Mouse (Mus musculus): ENCODE measurements around the gene Sarm1.

DNA sequence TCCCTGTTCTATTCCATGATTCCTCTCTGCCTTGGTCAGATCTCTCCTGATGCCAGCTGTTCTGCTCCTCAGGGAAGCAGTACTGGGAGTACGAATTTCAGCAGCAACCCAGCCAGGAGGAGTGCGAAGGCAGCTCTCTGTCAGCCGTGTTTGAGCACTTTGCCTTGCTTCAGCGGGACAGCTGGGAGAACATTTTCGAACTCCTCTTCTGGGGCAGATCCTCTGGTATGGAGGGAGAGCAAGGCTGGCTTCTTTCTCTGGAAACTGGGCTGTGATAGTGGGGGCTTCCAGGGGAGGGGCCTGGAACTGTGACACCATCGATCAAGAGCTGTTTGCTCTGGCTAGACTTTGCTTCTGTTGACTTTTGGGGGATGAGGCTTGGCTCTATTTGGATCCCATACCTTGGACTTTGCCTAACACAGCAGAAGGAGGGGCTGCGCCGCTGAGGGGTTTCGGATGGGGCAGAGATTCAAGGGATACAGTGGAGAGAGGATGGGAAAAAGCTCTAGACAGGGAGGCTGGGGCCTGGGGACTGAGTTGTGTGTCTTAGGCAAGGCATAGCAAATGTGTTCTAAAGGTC lies 3.2 kb upstream of the Sarm1 start:
- TF ChIP-seq CTCF (IDR thresholded peaks at IDR 0.05; ENCODE audit: borderline replicate concordance, insufficient read depth, low read length) (no peak), POLR2A (IDR thresholded peaks at IDR 0.05; ENCODE audit: low read depth, low read length) (no peak)

Measured in embryonic fibroblast, embryonic 13.5 days (primary cell).